In the genomic region with DNA sequence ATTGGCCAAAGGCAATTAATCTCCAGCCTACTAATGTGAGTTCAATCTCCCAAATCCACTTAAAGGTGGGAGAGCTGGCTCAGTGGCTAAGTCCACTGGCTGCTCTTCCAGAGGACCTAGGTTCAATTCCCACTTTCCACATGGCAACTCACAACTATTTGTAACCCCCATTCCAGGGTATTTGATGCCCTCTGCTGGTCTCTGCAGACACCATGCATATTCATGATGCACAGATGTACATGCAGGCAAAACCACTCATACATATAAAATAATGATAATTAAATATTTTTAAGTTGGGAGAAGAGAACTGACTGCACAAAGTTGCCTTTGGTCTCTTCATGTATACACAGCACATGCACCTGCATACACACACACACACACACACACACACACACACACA, we compare ENCODE assay signal across 22 mouse cellular contexts.
"Had no signal": no experiment of that assay in that cellular context is flagged by ENCODE, and none has a peak within 500 bp of the region (broad histone marks: within the 10 kb centered on the region; RNA-seq: fewer than 3 reads in every experiment).

No protein-coding gene starts in this region.

- H3K27me3 ChIP-seq: heart, embryonic 13.5 days; heart, embryonic 15.5 days; intestine, embryonic 15.5 days; limb, embryonic 12.5 days; liver, embryonic 13.5 days; liver, embryonic 15.5 days had no signal

- DNase-seq: gastrocnemius, adult 2 months; gastrocnemius, postnatal 10 days; gastrocnemius, postnatal 36 days; heart, adult 11 months; heart, adult 2 months; heart, postnatal 14 days; heart, postnatal 36 days; kidney, adult 18-20 months; kidney, adult 8-10 months; kidney, postnatal 10 days; kidney, postnatal 25 days; kidney, postnatal 4 days; liver; liver, embryonic 13.5 days had no signal

- ATAC-seq: hindbrain, embryonic 16.5 days; inflammation-experienced regulatory T-cells, adult 6 months; intestine, embryonic 15.5 days; intestine, postnatal 0 days had no signal
